Mouse (Mus musculus) brain, adult 2 months (tissue): ENCODE data around the gene Lrrc8d.
"Not testable (repeated sequence)": the region's sequence is repeated elsewhere in the genome, so short reads cannot be mapped to it uniquely, and the experiment has no call there.

Experiments
- DNase-seq: peaks from one replicate; pipeline ENCODE4 v3.0.0; 2011; ENCODE audit warnings: low read depth, low spot score

The Lrrc8d gene

DNA sequence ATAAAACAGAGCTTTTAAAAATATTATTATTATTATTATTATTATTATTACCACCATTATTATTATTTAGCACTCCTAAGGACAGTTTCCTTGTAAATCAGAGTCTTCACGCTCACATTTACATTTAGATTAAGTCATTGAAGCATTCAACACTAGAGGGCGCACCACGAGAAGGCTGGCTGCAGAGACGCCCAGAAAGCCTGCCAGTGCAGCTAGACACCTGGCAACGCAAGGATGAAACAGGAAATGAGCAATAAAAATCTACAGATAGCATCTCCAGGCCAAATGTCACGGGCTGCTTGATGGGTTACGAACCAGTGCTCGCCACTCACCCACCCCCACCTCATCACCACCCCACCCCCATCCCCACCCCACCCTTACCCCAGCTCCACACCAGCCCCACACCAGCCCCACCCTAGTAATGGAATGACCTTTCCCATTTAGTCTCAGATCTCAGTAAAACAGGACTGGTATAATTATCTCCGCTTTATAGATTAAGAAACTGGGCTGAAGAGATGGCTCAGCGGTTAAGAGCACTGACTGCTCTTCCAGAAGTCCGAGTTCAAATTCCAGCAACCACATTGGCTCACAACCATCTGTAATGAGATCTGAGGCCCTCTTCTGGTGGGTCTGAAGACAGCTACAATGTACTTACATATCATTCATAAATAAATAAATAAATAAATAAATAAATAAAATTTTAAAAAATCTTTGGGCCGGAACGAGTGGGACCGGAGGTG, 14.7 kb upstream of the Lrrc8d start:
- peak; percentile 94 for DNase-seq

DNA sequence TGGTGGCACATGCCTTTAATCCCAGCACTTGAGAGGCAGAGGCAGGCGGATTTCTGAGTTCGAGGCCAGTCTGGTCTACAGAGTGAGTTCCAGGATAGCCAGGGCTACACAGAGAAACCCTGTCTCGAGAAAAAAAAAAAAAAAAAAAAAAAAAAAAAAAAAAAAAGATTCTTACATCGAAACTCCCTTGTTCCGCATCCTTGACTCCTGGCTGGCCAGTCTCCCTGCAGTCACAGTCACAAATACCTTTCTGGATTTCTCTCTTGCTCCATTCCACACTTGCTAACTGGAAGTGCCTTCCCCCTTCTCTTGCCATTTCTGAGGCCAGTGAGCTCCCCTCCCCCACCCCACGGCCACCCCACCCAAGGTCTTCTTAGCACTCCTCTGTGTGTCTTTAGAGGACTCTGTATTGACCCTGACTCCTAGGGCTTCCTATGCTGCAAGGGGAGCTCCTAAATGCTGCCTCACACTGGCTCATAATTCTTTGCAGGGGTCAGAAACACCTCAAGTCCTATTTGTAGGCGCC, 13.9 kb upstream of the Lrrc8d start:
- not testable (repeated sequence) for DNase-seq

GRCm38 (mm10) chr5:105686331-105686995, 13.3 kb upstream of the Lrrc8d start:
- no peak for DNase-seq

- peak; percentile 64 for DNase-seq
Measured at GRCm38 (mm10) chr5:105690502-105691454, 9.0 kb upstream of the Lrrc8d start.

GRCm38 (mm10) chr5:105691645-105692044, 8.1 kb upstream of the Lrrc8d start:
- no peak for DNase-seq

DNA sequence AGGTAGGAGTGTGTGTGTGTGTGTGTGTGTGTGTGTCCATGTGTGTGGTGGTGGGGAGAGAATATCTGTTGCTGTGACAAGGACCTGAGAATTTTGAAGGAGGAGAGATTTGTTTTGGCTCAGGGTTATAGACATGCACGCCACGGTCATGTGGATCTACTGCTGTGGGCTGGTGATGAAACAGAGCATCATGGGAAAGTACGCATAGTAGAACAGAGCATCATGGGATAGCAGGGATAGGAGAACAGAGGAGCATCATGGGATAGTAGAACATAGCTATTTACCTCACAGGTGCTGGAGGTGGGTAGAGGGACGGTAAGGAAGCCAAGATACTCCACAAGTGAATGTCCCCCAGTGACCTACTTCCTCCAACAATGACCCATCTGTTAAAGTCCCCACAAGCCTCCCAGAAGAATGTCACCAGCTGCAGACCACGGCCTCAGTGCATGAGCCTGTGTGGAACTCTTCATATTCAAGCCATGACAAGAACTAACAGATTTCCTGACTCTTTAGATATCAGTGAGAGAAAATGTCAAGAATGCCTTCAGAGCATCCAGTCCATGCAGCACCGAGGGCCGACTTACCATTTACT, 5.3 kb upstream of the Lrrc8d start:
- DNase-seq, result no peak

GRCm38 (mm10) chr5:105696049-105696448, 3.7 kb upstream of the Lrrc8d start:
- no peak for DNase-seq

GRCm38 (mm10) chr5:105697886-105698285, 1.9 kb upstream of the Lrrc8d start:
- no peak for DNase-seq

DNA sequence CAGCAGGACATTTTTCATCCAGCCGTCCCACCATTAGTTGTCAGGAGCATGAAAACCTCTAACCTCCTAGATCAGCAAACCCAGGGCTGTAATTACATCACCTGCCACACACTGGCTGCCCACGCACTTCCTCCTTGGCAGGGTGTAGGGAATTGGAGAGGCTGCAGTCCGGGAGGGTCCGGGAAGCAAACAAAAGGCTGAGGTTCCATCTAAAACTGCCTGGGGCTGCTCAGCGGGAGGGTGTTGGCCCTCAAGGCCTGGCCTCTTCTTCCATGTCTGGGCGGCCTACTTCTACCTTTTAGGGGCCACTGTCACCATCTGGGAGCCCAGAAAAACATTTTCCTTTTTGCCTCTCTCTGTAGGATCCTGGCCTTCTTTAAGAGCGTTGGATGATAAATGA, 1.1 kb upstream of the Lrrc8d start:
- DNase-seq, result peak; percentile 65

- peak; percentile 82 for DNase-seq
Measured at GRCm38 (mm10) chr5:105700070-105700851, 492 bp downstream of the Lrrc8d start.

- DNase-seq, result no peak
Measured at GRCm38 (mm10) chr5:105701326-105701725, 1.6 kb downstream of the Lrrc8d start.

- no peak for DNase-seq
Measured at GRCm38 (mm10) chr5:105701844-105702243, 2.1 kb downstream of the Lrrc8d start.

GRCm38 (mm10) chr5:105702580-105703285, 3.0 kb downstream of the Lrrc8d start:
- no peak for DNase-seq

GRCm38 (mm10) chr5:105703286-105703655, 3.5 kb downstream of the Lrrc8d start:
- no peak for DNase-seq

DNA sequence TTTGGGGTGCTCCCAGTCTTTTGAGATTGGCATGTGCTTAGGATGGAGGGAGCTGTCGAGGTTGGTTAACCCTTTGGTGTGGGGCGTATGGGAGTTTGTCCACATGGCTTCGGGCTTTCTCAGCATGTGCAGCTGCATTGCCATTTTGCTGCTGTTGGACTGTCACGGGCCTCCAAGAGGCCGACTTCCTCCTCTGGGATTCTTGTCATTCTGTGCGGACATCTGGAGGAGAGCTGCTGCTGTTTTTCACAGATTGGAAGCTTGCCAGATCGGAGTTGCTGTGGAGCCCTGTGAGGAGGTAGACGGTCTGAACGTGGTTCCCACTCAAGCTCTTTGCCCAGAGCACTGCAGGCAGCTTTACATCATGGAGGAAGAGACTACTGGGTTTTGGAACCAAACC, 4.8 kb downstream of the Lrrc8d start:
- peak; percentile 51 for DNase-seq

DNA sequence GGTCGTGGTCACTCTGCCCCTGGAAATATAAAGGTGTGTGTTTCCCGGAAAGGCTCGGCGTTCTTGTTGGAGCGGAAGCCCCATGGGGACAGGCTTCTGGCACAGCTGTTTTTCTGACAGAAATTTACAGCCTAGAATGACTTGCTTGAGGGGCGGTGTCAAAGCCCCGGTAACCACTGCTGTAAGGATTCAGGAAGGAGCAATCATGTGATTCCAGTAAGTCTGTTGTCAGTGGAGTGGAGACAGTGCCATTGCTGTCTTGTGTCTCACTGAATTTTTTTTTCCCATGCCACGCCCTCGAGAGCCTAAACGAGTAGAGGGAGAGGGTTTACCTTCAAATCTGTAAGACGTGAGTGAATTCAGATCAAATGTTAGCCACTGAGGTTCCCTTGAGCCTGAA, 6.9 kb downstream of the Lrrc8d start:
- DNase-seq, result no peak

DNA sequence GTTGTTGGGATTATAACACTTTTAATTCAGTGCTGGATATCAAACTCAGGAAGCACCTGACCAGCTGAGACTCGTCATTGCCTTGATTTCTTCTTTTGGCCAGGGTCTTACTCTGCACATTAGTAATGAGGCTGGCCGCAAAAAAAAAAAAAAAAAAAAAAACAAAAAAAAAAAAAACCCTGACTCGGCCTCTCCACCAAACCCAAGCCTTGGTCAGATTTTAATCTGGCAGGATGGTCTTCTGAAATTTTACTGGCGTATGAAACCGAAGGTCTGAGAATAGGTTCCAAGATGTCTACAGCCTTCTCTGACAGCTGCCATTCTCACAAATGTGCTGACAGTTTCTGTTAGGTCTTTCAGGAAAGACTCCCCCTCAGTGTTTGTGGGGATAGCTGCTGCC, 8.5 kb downstream of the Lrrc8d start:
- DNase-seq, result no peak

DNA sequence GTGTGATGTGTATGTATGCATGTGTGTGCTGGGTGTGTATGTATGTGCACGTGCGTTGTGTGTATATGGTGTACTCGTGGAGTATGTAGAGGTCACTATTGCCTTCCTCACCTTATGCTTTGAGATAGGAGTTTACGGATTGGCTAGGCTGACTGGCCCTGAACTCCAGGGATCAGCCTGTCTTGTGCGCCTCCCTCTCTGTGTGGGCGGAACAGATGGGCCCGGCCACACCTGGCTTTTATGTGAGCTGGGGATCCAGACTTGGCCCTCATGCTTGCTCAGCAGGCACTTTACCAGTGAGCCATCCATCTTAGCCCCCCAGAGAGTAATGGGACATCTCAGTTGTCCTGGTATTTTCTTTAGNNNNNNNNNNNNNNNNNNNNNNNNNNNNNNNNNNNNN, 10.7 kb downstream of the Lrrc8d start:
- DNase-seq, result no peak

DNA sequence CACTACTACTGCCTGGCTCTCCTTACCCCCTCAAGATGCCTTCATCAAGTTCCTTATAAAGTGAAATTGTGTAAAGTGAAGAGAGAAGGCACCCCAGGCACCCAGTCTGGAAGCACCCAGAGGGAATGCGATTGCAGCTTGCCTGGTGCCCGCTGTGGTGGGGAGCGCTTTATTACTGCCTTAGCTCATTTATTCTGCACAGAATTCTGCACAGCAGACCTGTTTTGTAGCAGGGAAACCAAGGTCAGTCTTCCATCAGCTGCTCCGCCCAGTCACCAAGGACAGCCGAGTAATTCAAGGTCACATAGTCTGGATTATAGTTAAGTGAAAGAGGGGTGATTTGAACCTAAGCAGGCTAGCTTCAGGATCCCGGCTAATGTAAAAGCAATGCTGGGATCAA, 14.7 kb downstream of the Lrrc8d start:
- no peak for DNase-seq

DNA sequence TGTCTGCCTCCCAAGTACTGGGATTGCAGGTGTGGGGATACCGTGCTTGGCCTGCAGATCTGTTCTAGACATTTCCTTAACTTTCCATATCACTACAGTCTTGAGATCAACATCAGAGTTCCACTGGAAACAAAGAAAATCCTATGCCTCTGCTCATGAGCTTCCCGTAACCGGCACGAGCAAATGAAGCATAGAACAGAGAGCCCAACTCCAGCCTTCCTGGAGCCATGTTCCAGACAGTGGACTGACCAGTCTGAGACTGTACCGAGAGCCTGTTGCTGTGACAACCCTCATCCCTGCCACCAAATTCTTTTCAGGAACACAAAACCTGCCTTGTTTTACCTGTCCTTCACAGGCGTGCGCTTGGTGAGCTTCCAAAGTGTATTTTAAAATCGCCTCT, 15.3 kb downstream of the Lrrc8d start:
- no peak for DNase-seq
